In genomic region chr11:43617924-43618323, GRCm38 (mm10) we compare ENCODE assay signal across 9 mouse cellular contexts. TPM values are rescaled to one million over a fixed set of nuclear protein-coding genes. Genes with fewer than 3 reads are reported as not detected.
DNase-seq lines count a peak whose midpoint lies in the region; ATAC-seq and TF ChIP-seq lines count a peak whose summit lies in the region.
"Had no signal": no experiment of that assay in that cellular context is flagged by ENCODE, and none has a peak within 500 bp of the region (broad histone marks: within the 10 kb centered on the region; RNA-seq: fewer than 3 reads in every experiment).

No protein-coding gene starts in this region.

- no peaks in the 10 kb centered on the region for H3K27me3 ChIP-seq in forebrain, embryonic 10.5 days (ENCODE audit: poor library complexity, severe bottlenecking)
- H3K27me3 ChIP-seq in forebrain, embryonic 11.5 days (ENCODE audit: control insufficient read depth, insufficient read depth, low read length): no peaks in the 10 kb centered on the region
- H3K27me3 ChIP-seq in intestine, embryonic 15.5 days (replicated peaks): no peaks in the 10 kb centered on the region
- H3K27me3 ChIP-seq in stomach, embryonic 16.5 days (ENCODE audit: control insufficient read depth, insufficient read depth, low read length): no peaks in the 10 kb centered on the region
- H3K27me3 ChIP-seq in thymus, adult 2 months (ENCODE audit: control insufficient read depth, insufficient read depth, low read length): no peaks in the 10 kb centered on the region

- no peak overlapping the region for H3K4me2 ChIP-seq in forebrain, embryonic 11.5 days (ENCODE audit: low read depth, low read length, severe bottlenecking)
- no peak overlapping the region for H3K4me2 ChIP-seq in intestine, embryonic 15.5 days (replicated peaks)
- no peak overlapping the region for H3K4me2 ChIP-seq in stomach, embryonic 16.5 days (ENCODE audit: low read depth, low read length)

- no peak for TF ChIP-seq CTCF in thymus, adult 2 months (IDR thresholded peaks at IDR 0.05; ENCODE audit: borderline replicate concordance, control insufficient read depth, extremely low read depth, insufficient read depth, low read length, poor library complexity)

- no peak for TF ChIP-seq POLR2A in thymus, adult 2 months (IDR thresholded peaks at IDR 0.05; ENCODE audit: control insufficient read depth, extremely low read depth, insufficient read depth, low read length, poor library complexity)

- peaks cover 3% of the 10 kb centered on the region; the same call in 1 of the 2 replicates for H3K9me3 ChIP-seq in forebrain, embryonic 10.5 days
- no peaks in the 10 kb centered on the region for H3K9me3 ChIP-seq in forebrain, embryonic 11.5 days (ENCODE audit: control insufficient read depth, low read length)
- H3K9me3 ChIP-seq in intestine, embryonic 15.5 days: no peaks in the 10 kb centered on the region
- H3K9me3 ChIP-seq in stomach, embryonic 16.5 days (replicated peaks; ENCODE audit: control insufficient read depth, low read length): no peaks in the 10 kb centered on the region

- no peak for DNase-seq in forebrain, embryonic 10.5 days (ENCODE audit: extremely low spot score, low spot score)
- DNase-seq in forebrain, embryonic 11.5 days (ENCODE audit: low spot score): no peak
- peak; percentile 19 for DNase-seq in urinary bladder, postnatal 14 days (ENCODE audit: low spot score)
- no peak for DNase-seq in urinary bladder, postnatal 36 days (ENCODE audit: low spot score in 2 of 2)
- no peak for DNase-seq in thymus, adult 2 months
- DNase-seq in urinary bladder, postnatal 10 days (ENCODE audit: low spot score): no peak

- 71% methylated on average over 5 of the region's 5 CpGs for WGBS in forebrain, embryonic 10.5 days
- WGBS in forebrain, embryonic 11.5 days: 53% methylated on average over 5 of the region's 5 CpGs
- WGBS in intestine, embryonic 15.5 days: 45% methylated on average over 5 of the region's 5 CpGs
- 38% methylated on average over 5 of the region's 5 CpGs for WGBS in stomach, embryonic 16.5 days
- WGBS in thymus, adult 2 months: 94% methylated on average over 5 of the region's 5 CpGs

- no peak overlapping the region for H3K9ac ChIP-seq in forebrain, embryonic 11.5 days (ENCODE audit: low read length)
- H3K9ac ChIP-seq in intestine, embryonic 15.5 days: peak overlapping the region; percentile 11; the same call in 1 of the 2 replicates
- H3K9ac ChIP-seq in stomach, embryonic 16.5 days (ENCODE audit: low read length): peak overlapping the region; percentile 26; the same call in 1 of the 2 replicates

- H3K27ac ChIP-seq in forebrain, embryonic 10.5 days: peak overlapping the region; percentile 69
- no peak overlapping the region for H3K27ac ChIP-seq in forebrain, embryonic 11.5 days (ENCODE audit: low read depth, low read length)
- H3K27ac ChIP-seq in intestine, embryonic 15.5 days: peak overlapping the region; percentile 59
- peak overlapping the region; percentile 76 for H3K27ac ChIP-seq in stomach, embryonic 16.5 days (ENCODE audit: low read length)
- H3K27ac ChIP-seq in thymus, adult 2 months (ENCODE audit: control insufficient read depth, insufficient read depth, low read length): no peak overlapping the region

- no peak for ATAC-seq in forebrain, embryonic 11.5 days (replicated peaks; ENCODE audit: low FRiP score)
- no peak for ATAC-seq in intestine, embryonic 15.5 days
- peak; percentile 75; the same call in 1 of the 2 replicates for ATAC-seq in stomach, embryonic 16.5 days (ENCODE audit: insufficient read depth, low FRiP score)

- no peaks in the 10 kb centered on the region for H3K36me3 ChIP-seq in forebrain, embryonic 10.5 days (replicated peaks)
- H3K36me3 ChIP-seq in forebrain, embryonic 11.5 days (ENCODE audit: control insufficient read depth, insufficient read depth, low read length): no peaks in the 10 kb centered on the region
- no peaks in the 10 kb centered on the region for H3K36me3 ChIP-seq in intestine, embryonic 15.5 days
- H3K36me3 ChIP-seq in stomach, embryonic 16.5 days (ENCODE audit: control insufficient read depth, insufficient read depth, low read length): no peaks in the 10 kb centered on the region
- no peaks in the 10 kb centered on the region for H3K36me3 ChIP-seq in thymus, adult 2 months (ENCODE audit: control insufficient read depth, insufficient read depth, low read length)

- no peak overlapping the region for H3K4me3 ChIP-seq in forebrain, embryonic 10.5 days
- H3K4me3 ChIP-seq in forebrain, embryonic 11.5 days (ENCODE audit: low read depth, low read length): no peak overlapping the region
- H3K4me3 ChIP-seq in intestine, embryonic 15.5 days (replicated peaks): no peak overlapping the region
- H3K4me3 ChIP-seq in stomach, embryonic 16.5 days (replicated peaks; ENCODE audit: low read length): no peak overlapping the region
- H3K4me3 ChIP-seq in thymus, adult 2 months (ENCODE audit: control insufficient read depth, insufficient read depth, low read length): no peak overlapping the region

- H3K4me1 ChIP-seq in forebrain, embryonic 10.5 days: peaks cover 21% of the 10 kb centered on the region
- peaks cover 3% of the 10 kb centered on the region; the same call in 1 of the 2 replicates for H3K4me1 ChIP-seq in forebrain, embryonic 11.5 days (replicated peaks; ENCODE audit: control insufficient read depth, insufficient read depth, low read length)
- peaks cover 20% of the 10 kb centered on the region for H3K4me1 ChIP-seq in intestine, embryonic 15.5 days (replicated peaks)
- peaks cover 19% of the 10 kb centered on the region for H3K4me1 ChIP-seq in stomach, embryonic 16.5 days (ENCODE audit: control insufficient read depth, insufficient read depth, low read length)
- no peaks in the 10 kb centered on the region; the same call in 1 of the 2 replicates for H3K4me1 ChIP-seq in thymus, adult 2 months (replicated peaks; ENCODE audit: control insufficient read depth, insufficient read depth, low read length)

RNA-seq across cellular contexts. Expression of gene Fabp6, which starts 16.6 kb away (rescaled TPM):
- polyA plus RNA-seq in forebrain, embryonic 10.5 days (2016; fragmentation: Nextera tagmentation; extraction: Ambion mirVana): not detected in 2 replicates
- polyA plus RNA-seq in forebrain, embryonic 11.5 days (2014; fragmentation: Nextera tagmentation; extraction: Ambion mirVana): not detected in 2 replicates
- polyA plus RNA-seq in intestine, embryonic 15.5 days (2015; fragmentation: Nextera tagmentation; extraction: Ambion mirVana): 1.2 TPM in 2 replicates
- polyA plus RNA-seq in stomach, embryonic 16.5 days (2015; fragmentation: Nextera tagmentation; extraction: Ambion mirVana): 3.1 and 3.2 TPM in 2 replicates
- polyA plus RNA-seq in thymus, adult 2 months (2012; rRNA removed): 1.4 and 1.6 TPM in 2 replicates
- polyA plus RNA-seq: neural tube, embryonic 11.5 days had no signal

RNA-seq across cellular contexts. Expression of gene 4933415A04Rik, which starts 31.1 kb away (rescaled TPM):
- polyA plus RNA-seq in forebrain, embryonic 10.5 days (2016; fragmentation: Nextera tagmentation; extraction: Ambion mirVana): 10.7 and 11.2 TPM in 2 replicates
- polyA plus RNA-seq in forebrain, embryonic 11.5 days (2014; fragmentation: Nextera tagmentation; extraction: Ambion mirVana): 7.4 and 8.5 TPM in 2 replicates
- 4.4 and 5.4 TPM in 2 replicates for polyA plus RNA-seq in intestine, embryonic 15.5 days (2015; fragmentation: Nextera tagmentation; extraction: Ambion mirVana)
- 3.4 and 3.5 TPM in 2 replicates for polyA plus RNA-seq in stomach, embryonic 16.5 days (2015; fragmentation: Nextera tagmentation; extraction: Ambion mirVana)
- polyA plus RNA-seq in thymus, adult 2 months (2012; rRNA removed): 0.59 and 0.81 TPM in 2 replicates

Comparison
In these comparisons a context has a peak if more than half of its experiments do, and no peak if none do; other contexts are left out.
1. H3K27ac ChIP-seq: peak in forebrain, embryonic 10.5 days (single experiment), intestine, embryonic 15.5 days (single experiment) and stomach, embryonic 16.5 days (single experiment); none in forebrain, embryonic 11.5 days (single experiment) and thymus, adult 2 months (single experiment).